ENCODE assay signal across 9 mouse cellular contexts in the genomic region with DNA sequence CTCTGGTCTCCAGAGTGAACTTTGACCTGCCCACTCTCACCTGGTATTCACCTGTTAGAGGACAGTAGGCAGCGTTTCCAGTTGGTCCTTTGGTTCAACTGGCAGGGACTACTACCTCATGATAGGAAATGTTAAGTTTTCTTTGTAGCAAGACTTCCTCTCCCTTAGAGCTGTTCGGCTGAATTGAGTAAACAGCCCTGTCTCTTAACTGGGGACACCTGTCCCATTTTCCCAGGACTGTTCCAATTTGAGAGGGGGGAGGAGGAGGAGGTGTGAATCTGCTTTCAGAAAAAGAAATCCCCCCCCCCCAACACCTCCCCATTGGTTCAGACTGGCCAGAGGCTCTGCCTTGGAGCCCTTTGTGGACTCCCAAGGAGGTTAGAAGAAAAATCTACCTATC. TPM values are rescaled to one million over a fixed set of nuclear protein-coding genes. Genes with fewer than 3 reads are reported as not detected.
A peak's percentile ranks its signal among the peaks of the same experiment; 100 is the strongest.
DNase-seq lines count a peak whose midpoint lies in the region; ATAC-seq and TF ChIP-seq lines count a peak whose summit lies in the region.
"Had no signal": no experiment of that assay in that cellular context is flagged by ENCODE, and none has a peak within 500 bp of the region (broad histone marks: within the 10 kb centered on the region; RNA-seq: fewer than 3 reads in every experiment).

No protein-coding gene starts in this region.

- peak in 1 of 2 experiments; percentile 22 for DNase-seq in left cerebral cortex, adult 2 months (ENCODE audit: extremely low spot score in 1 of 2, low spot score in 2 of 2)
- no peak for DNase-seq in left cerebral cortex, adult 11 months (ENCODE audit: low spot score)
- DNase-seq in gastrocnemius, adult 18-20 months (ENCODE audit: low spot score) = no peak
- no peak for DNase-seq in kidney, postnatal 25 days
- no peak for DNase-seq in kidney, postnatal 14 days
- DNase-seq: gastrocnemius, postnatal 25 days had no signal

- H3K27me3 ChIP-seq in embryonic facial prominence, embryonic 12.5 days = peaks cover 36% of the 10 kb centered on the region
- H3K27me3 ChIP-seq in hindbrain, embryonic 16.5 days (replicated peaks; ENCODE audit: control insufficient read depth, insufficient read depth, low read length) = no peaks in the 10 kb centered on the region
- peaks cover 19% of the 10 kb centered on the region for H3K27me3 ChIP-seq in neural tube, embryonic 12.5 days (replicated peaks)

- peak overlapping the region; percentile 93 for H3K4me3 ChIP-seq in left cerebral cortex, adult 2 months
- H3K4me3 ChIP-seq in embryonic facial prominence, embryonic 12.5 days = no peak overlapping the region
- H3K4me3 ChIP-seq in hindbrain, embryonic 16.5 days (ENCODE audit: low read length) = peak overlapping the region; percentile 56
- H3K4me3 ChIP-seq in neural tube, embryonic 12.5 days = no peak overlapping the region; the same call in 1 of the 2 replicates

- peak overlapping the region; percentile 98 for H3K27ac ChIP-seq in left cerebral cortex, adult 2 months
- H3K27ac ChIP-seq in embryonic facial prominence, embryonic 12.5 days = no peak overlapping the region
- no peak overlapping the region for H3K27ac ChIP-seq in hindbrain, embryonic 16.5 days (ENCODE audit: low read depth, low read length)
- no peak overlapping the region for H3K27ac ChIP-seq in neural tube, embryonic 12.5 days

- no peak overlapping the region for H3K9ac ChIP-seq in embryonic facial prominence, embryonic 12.5 days
- H3K9ac ChIP-seq in hindbrain, embryonic 16.5 days (ENCODE audit: low read depth, low read length) = peak overlapping the region; percentile 65; the same call in 1 of the 2 replicates
- H3K9ac ChIP-seq in neural tube, embryonic 12.5 days = no peak overlapping the region

- 19% methylated on average over 2 of the region's 2 CpGs for WGBS in embryonic facial prominence, embryonic 12.5 days
- 31% methylated on average over 2 of the region's 2 CpGs for WGBS in hindbrain, embryonic 16.5 days
- WGBS in neural tube, embryonic 12.5 days = 27% methylated on average over 2 of the region's 2 CpGs

- H3K36me3 ChIP-seq in embryonic facial prominence, embryonic 12.5 days = no peaks in the 10 kb centered on the region
- no peaks in the 10 kb centered on the region for H3K36me3 ChIP-seq in hindbrain, embryonic 16.5 days (ENCODE audit: control insufficient read depth, insufficient read depth, low read length)
- H3K36me3 ChIP-seq in neural tube, embryonic 12.5 days = no peaks in the 10 kb centered on the region

- no peaks in the 10 kb centered on the region for H3K9me3 ChIP-seq in embryonic facial prominence, embryonic 12.5 days
- peaks cover 5% of the 10 kb centered on the region; the same call in 1 of the 2 replicates for H3K9me3 ChIP-seq in hindbrain, embryonic 16.5 days (ENCODE audit: control insufficient read depth, low read length)
- 0 out of 2 replicates have a peak, but pooled peaks cover 4% of the 10 kb centered on the region for H3K9me3 ChIP-seq in neural tube, embryonic 12.5 days

- TF ChIP-seq CTCF in left cerebral cortex, adult 2 months (IDR thresholded peaks at IDR 0.05) = no peak

- intact Hi-C loops in left cerebral cortex, adult 2 months (cut with DNase I) = loop anchor here (2.0 kb wide), 3 partner anchors 55 to 263 kb away; no protein-coding TSS in a partner anchor

- peak overlapping the region; percentile 91; the same call in 1 of the 2 replicates for H3K4me2 ChIP-seq in embryonic facial prominence, embryonic 12.5 days (replicated peaks)
- peak overlapping the region; percentile 79 for H3K4me2 ChIP-seq in hindbrain, embryonic 16.5 days (ENCODE audit: low read length)
- peak overlapping the region; percentile 97 for H3K4me2 ChIP-seq in neural tube, embryonic 12.5 days (replicated peaks)

- ATAC-seq in embryonic facial prominence, embryonic 12.5 days (ENCODE audit: insufficient number of reproducible peaks, insufficient read depth, low FRiP score, low TSS enrichment) = no peak
- no peak for ATAC-seq in hindbrain, embryonic 16.5 days
- ATAC-seq in neural tube, embryonic 12.5 days (ENCODE audit: low FRiP score, low read depth) = no peak

- H3K4me1 ChIP-seq in embryonic facial prominence, embryonic 12.5 days = no peaks in the 10 kb centered on the region
- H3K4me1 ChIP-seq in hindbrain, embryonic 16.5 days (ENCODE audit: control insufficient read depth, insufficient read depth, low read depth, low read length) = peaks cover 10% of the 10 kb centered on the region
- peaks cover 14% of the 10 kb centered on the region for H3K4me1 ChIP-seq in neural tube, embryonic 12.5 days

RNA-seq across cellular contexts. Expression of a gene that starts 1.2 kb away (rescaled TPM):
- total RNA-seq in left cerebral cortex, adult 2 months (2021) = 100 to 1,000 TPM; 129 to 132 TPM
- 3.4 and 3.7 TPM in 2 replicates for polyA plus RNA-seq in embryonic facial prominence, embryonic 12.5 days (2016; fragmentation: Nextera tagmentation; extraction: Ambion mirVana)
- 7.4 and 8.0 TPM in 2 replicates for polyA plus RNA-seq in hindbrain, embryonic 16.5 days (2015; fragmentation: Nextera tagmentation; extraction: Ambion mirVana)
- polyA plus RNA-seq in neural tube, embryonic 12.5 days (2016; fragmentation: Nextera tagmentation; extraction: Ambion mirVana) = 2.4 and 2.6 TPM in 2 replicates
- total RNA-seq in gastrocnemius, adult 18-20 months (2021) = 1 to 10 TPM in 1 of 2 experiments, under 1 TPM in 1; 0.82 to 2.0 TPM

Comparison
In these comparisons a context has a peak if more than half of its experiments do, and no peak if none do; other contexts are left out.
1. H3K4me3 ChIP-seq: peak in left cerebral cortex, adult 2 months (single experiment) and hindbrain, embryonic 16.5 days (single experiment); none in embryonic facial prominence, embryonic 12.5 days (single experiment) and neural tube, embryonic 12.5 days (single experiment).
2. Peak in every context shown above with its lines, with median percentiles within 50 percentile points of each other: H3K4me2 ChIP-seq.